Mouse (Mus musculus) ES-Bruce4 (cell line): ENCODE results near the gene Tex45.

Experiments used
- CTCF ChIP-seq: IDR thresholded peaks from one replicate; pipeline ENCODE4 v1.8.1; 2011; ENCODE audit warnings: low read depth, low read length
- EP300 ChIP-seq: IDR thresholded peaks from 2 replicates; pipeline ENCODE4 v1.6.1; 2011; ENCODE audit warnings: low read depth, low read length; ENCODE audit not compliant: insufficient read depth
- POLR2A ChIP-seq: IDR thresholded peaks from one replicate; pipeline ENCODE4 v1.8.1; 2011; ENCODE audit warnings: low read length; ENCODE audit not compliant: insufficient read depth

DNA sequence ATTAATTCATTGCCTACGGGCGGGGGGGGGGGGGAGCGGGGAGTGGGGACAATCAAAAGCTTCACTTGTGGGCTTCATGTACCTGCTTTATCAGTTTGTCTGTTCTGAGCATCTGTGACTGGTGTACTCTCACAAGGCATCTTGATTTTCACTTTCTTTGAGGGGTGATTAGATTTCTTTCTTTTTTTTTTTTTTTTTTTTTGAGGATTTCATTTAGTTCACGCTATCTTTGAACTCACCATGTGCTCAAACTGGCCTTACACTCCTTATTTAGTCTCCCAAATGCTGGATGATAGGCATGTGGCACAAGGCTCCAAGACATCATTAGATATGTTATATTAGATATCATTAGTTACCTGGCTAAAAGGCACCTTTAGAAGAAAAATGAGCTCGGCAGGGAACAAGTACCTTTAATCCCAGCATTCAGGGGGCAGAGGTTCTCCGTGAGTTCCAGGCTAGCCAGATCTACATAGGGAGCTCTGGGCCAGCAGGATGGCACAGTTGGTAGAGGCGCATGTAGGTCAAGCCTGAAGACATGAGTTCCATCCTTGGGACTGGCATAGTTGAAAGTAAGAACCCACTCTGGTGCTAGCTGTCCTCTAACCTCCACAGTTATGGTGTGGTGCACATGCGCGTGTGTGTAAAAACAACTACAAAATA is 2.6 kb upstream of the Tex45 start:
- TF ChIP-seq POLR2A (no peak), CTCF (no peak), EP300 (no peak)
